Mouse (Mus musculus): ENCODE measurements around the gene B3galt4.

GRCm38 (mm10) chr17:33956336-33956735 is 5.0 kb upstream of the B3galt4 start:
- TF ChIP-seq MYC (IDR thresholded peaks at IDR 0.05; ENCODE audit: low read depth, low read length) = no peak
- no peak for TF ChIP-seq TAL1 (IDR thresholded peaks at IDR 0.05; ENCODE audit: low read length)
- no peak for TF ChIP-seq POLR2A (IDR thresholded peaks at IDR 0.05; ENCODE audit: control insufficient read depth in 1 of 2, insufficient read depth in 1 of 2, low read depth in 1 of 2, low read length in 2 of 2, poor library complexity in 1 of 2)
